Mouse (Mus musculus) central nervous system, embryonic 14 days (tissue): Measurements from ENCODE around the gene Minar1. TPM values are rescaled to one million over a fixed set of nuclear protein-coding genes. Genes with fewer than 3 reads are reported as not detected.

ENCODE experiments used
- polyA plus RNA-seq: library from polyadenylated mRNA; depleted of rRNA; stranded (reverse); fragments of >200 nt; gene quantifications from 2 replicates; pipeline ENCODE4 v1.2.3, GENCODE M21; 2012; rRNA removed

The Minar1 gene
- 1.3 and 1.4 TPM in 2 replicates for polyA plus RNA-seq

GRCm38 (mm10) chr9:89623006-89623760 lies at the start of gene Minar1:
TSS of gene Minar1 (minus strand) at chr9:89623125.

Other genes starting within 250 kb of the Minar1 start
- gene Tmed3, start 81.9 kb upstream of the Minar1 start, polyA plus RNA-seq: 34.2 and 49.3 TPM in 2 replicates
- 0.06 and 0.08 TPM in 2 replicates for gene Ankrd34c, start 115.3 kb upstream of the Minar1 start, polyA plus RNA-seq